Mouse (Mus musculus) ES-Bruce4 (cell line): Measurements from ENCODE around the gene Pla2g4a.

ENCODE experiments used
- CTCF ChIP-seq: IDR thresholded peaks from one replicate; pipeline ENCODE4 v1.8.1; 2011; ENCODE audit warnings: low read depth, low read length
- POLR2A ChIP-seq: IDR thresholded peaks from one replicate; pipeline ENCODE4 v1.8.1; 2011; ENCODE audit warnings: low read length; ENCODE audit not compliant: insufficient read depth

DNA sequence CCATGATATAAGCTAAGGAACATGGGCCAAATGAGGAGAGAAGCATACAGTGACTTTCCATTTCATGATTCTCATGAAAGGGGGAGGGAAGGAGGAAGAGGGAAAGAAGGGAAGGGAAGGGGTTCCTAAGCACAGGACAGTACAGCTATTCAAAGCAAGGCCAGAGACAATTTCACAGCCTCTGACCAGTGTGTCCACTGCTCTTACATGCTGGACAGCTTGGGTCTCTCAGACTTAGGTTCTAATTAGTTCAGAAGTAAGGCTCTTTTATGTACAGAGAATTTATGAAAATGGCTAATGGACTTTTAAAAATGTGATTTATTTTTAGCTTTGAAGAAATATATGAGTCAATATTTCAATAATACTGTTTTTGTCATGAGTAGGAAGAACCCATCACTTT is 9.0 kb downstream of the Pla2g4a start:
- TF ChIP-seq POLR2A (no peak), CTCF (no peak)
